Mouse (Mus musculus) left cerebral cortex, postnatal 36 days (tissue): ENCODE measurements around the gene Ifi206. TPM values are rescaled to one million over a fixed set of nuclear protein-coding genes. Genes with fewer than 3 reads are reported as not detected.

Experiments used
- DNase-seq, 2 experiments: peaks; one replicate each; pipeline ENCODE4 v3.0.0; 2021 to 2022; ENCODE audit warnings: low spot score in 2 of 2, mixed read lengths in 1 of 2
- intact Hi-C: fragments of 180-260 bp; cut with DNase I; formaldehyde crosslinking; loops from one replicate; pipeline ENCODE4 v1.15.1; 2025
- microRNA-seq: library from miRNA; unstranded; fragments of <30 nt; microRNA quantifications from one replicate; pipeline ENCODE4 v1.2.0, GENCODE M21; 2022
- total RNA-seq, 2 experiments: library from RNA; stranded (reverse); gene quantifications; 2 replicates each; pipeline ENCODE4 v1.2.3; 2021

Ifi206 gene
- total RNA-seq, 2 experiments from 2014 or later, result not detected

DNA sequence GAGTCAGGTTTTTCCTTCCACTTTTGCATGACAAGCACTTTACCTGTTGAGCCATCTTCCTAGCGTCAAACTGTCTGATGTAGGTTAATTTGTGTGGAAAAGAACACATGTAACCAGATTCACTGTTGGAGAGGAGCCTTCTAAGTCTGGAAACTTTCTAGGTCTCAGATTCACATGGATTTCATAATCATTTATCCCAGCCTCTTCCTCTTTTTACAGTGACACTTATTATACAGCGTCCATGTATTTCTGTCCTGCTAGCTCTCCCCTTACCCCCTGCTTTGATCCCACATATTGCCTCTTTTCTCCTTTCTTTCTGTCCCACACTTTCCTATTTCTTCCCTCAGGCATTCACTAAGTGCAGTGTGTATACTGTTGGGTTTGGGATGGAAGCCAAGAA is 64.5 kb downstream of the Ifi206 start:
- no peak for DNase-seq
- intact Hi-C loops, result no loop called here

DNA sequence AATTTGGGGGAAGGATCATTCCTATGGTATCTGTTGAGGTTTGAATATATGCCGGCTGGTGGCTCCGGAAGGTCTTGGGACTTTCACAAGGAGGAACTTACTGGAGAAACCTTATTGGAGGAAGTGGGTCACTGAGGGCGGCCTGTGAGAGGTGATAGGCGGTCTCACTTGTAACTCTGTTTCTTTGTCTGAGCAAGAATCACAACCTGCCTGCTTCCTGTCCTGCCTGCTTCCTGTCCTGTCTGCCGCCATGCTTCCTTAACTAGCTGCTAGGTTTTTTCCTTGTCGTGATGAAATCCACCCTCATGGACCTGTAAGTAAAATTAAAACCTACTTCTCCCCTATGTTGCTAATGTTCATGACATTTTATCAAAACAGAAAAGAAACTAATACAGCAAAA is 70.5 kb downstream of the Ifi206 start:
- intact Hi-C loops, result no loop called here
- no peak for DNase-seq

DNA sequence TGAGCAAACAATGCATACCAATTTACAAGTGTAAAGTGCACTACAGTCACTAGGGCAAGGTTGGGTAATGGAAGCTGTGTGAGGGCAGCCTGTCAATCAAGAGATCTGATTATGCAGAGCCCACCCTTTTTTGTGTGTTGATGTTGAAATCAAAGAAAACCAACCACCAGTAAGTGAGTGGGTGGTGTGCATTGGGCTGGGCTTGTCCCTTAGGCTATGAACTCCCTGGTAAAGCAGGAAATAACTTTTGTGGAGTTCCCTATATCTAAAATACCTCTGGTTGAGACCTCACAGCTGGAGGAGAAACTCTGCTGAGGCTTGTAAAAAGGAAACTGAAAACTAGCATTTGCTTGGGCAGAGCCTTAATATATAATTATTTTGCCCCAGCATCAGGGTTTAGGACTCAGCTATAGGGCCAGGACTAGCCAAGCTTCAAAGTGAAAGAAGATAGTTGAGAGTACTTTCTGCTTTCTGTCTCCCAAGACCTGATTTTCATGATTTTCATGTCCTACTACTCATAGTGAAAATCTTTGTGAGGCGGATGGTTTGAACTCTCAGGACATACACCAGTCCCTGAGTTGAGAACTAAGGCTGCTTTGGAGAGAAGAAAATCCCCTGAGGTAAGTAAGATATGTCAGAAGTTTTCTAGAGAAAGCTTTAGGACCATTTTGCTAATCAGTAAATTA is 71.8 kb downstream of the Ifi206 start:
- intact Hi-C loops, result no loop called here
- DNase-seq, result no peak

DNA sequence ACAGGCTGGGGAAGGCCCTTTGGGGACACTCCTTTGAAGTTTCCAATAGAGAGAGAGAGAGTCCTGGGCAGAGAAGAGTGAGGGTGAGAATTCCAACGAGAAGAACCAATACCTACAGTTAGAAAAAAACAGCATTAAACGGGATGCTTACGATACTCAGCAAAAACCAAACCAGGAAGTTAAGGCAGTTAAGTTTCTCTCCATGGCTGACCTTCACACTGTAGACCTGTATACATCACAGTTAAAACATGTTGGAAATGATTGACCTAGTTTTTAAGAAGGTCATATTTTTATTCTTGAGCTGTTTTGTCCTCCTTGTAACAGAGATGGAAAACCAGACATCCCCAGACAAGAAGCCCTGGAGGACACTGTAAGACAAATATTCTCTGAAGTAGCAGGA is 72.3 kb downstream of the Ifi206 start:
- DNase-seq, result no peak
- intact Hi-C loops, result no loop called here

Small RNA genes lying within 50 kb of the gene (microRNA-seq; reads per million reads assigned to microRNA genes)
- not detected for gene Gm44481

Other genes with a start within 250 kb of the Ifi206 start
- not detected for gene Olfr418, start 225.0 kb downstream of the Ifi206 start, total RNA-seq
- gene Mptx2, start 213.3 kb downstream of the Ifi206 start, total RNA-seq, result not detected
- 10 to 100 TPM; 83.5 to 94.7 TPM for gene Ackr1, start 157.3 kb downstream of the Ifi206 start, total RNA-seq
- gene Aim2, start 140.2 kb downstream of the Ifi206 start, total RNA-seq, result 1 to 10 TPM; 1.3 to 2.5 TPM
- gene Cadm3, start 123.3 kb downstream of the Ifi206 start, total RNA-seq, result 100 to 1,000 TPM; 437 to 444 TPM
- gene Ifi214, start 44.9 kb upstream of the Ifi206 start, total RNA-seq, result not detected
- gene Ifi213, start 108.2 kb upstream of the Ifi206 start, total RNA-seq, result not detected
- gene Ifi209, start 139.9 kb upstream of the Ifi206 start, total RNA-seq, result not detected
- not detected for gene Ifi208, start 182.6 kb upstream of the Ifi206 start, total RNA-seq